Mouse (Mus musculus): Measurements from ENCODE around the gene Eif5. TPM values are rescaled to one million over a fixed set of nuclear protein-coding genes. Genes with fewer than 3 reads are reported as not detected.

Eif5 gene
- polyA plus RNA-seq, 1 experiment from 2014 or later: 692 TPM

GRCm38 (mm10) chr12:111527643-111528281 lies 10.1 kb upstream of the Eif5 start:
- Histone ChIP-seq H3K4me1 (replicated peaks) (no peaks in the 10 kb centered on the region), H3K27ac (no peak overlapping the region), H3K4me3 (replicated peaks) (no peak overlapping the region), H3K27me3 (replicated peaks) (no peaks in the 10 kb centered on the region), H3K36me3 (no peaks in the 10 kb centered on the region), H3K4me2 (replicated peaks) (no peak overlapping the region), H3K9me3 (no peaks in the 10 kb centered on the region), H3K9ac (no peak overlapping the region)
- ATAC-seq: no peak
- WGBS: 61% methylated on average over 8 of the region's 8 CpGs

GRCm38 (mm10) chr12:111529192-111529591 lies 8.6 kb upstream of the Eif5 start:
- WGBS: 20% methylated on average over 8 of the region's 8 CpGs
- Histone ChIP-seq H3K36me3 (no peaks in the 10 kb centered on the region), H3K27ac (no peak overlapping the region), H3K4me2 (replicated peaks) (no peak overlapping the region), H3K4me1 (replicated peaks) (no peaks in the 10 kb centered on the region), H3K27me3 (replicated peaks) (no peaks in the 10 kb centered on the region), H3K9ac (no peak overlapping the region), H3K9me3 (no peaks in the 10 kb centered on the region), H3K4me3 (replicated peaks) (no peak overlapping the region)
- no peak for ATAC-seq

- WGBS: 56% methylated on average over 11 of the region's 11 CpGs
- Histone ChIP-seq H3K27ac (no peak overlapping the region), H3K27me3 (replicated peaks) (no peaks in the 10 kb centered on the region)
These were observed 4.6 kb upstream of the Eif5 start for GRCm38 (mm10) chr12:111533096-111533794.

GRCm38 (mm10) chr12:111535281-111535680 lies 2.5 kb upstream of the Eif5 start:
- Histone ChIP-seq H3K9me3 (no peaks in the 10 kb centered on the region), H3K4me2 (replicated peaks) (no peak overlapping the region), H3K9ac (no peak overlapping the region), H3K4me1 (replicated peaks) (peaks cover 22% of the 10 kb centered on the region), H3K36me3 (peaks cover 6% of the 10 kb centered on the region), H3K27ac (0 out of 2 replicates have a peak overlapping the region, but pooled peaks have one; percentile 0), H3K27me3 (replicated peaks) (no peaks in the 10 kb centered on the region), H3K4me3 (replicated peaks) (no peak overlapping the region)
- WGBS: 33% methylated on average over 6 of the region's 6 CpGs
- no peak for ATAC-seq

More at GRCm38 (mm10) chr12:111533096-111533794, 4.6 kb upstream of the Eif5 start:
- Histone ChIP-seq H3K4me2 (replicated peaks) (no peak overlapping the region), H3K36me3 (no peaks in the 10 kb centered on the region), H3K4me1 (replicated peaks) (peaks cover 11% of the 10 kb centered on the region; the same call in 1 of the 2 replicates), H3K4me3 (replicated peaks) (no peak overlapping the region), H3K9ac (no peak overlapping the region), H3K9me3 (no peaks in the 10 kb centered on the region)
- no peak for ATAC-seq

GRCm38 (mm10) chr12:111535762-111536161 lies 2.1 kb upstream of the Eif5 start:
- H3K27me3 ChIP-seq (replicated peaks): no peaks in the 10 kb centered on the region
- H3K36me3 ChIP-seq: peaks cover 9% of the 10 kb centered on the region
- H3K4me2 ChIP-seq (replicated peaks): no peak overlapping the region
- no peak overlapping the region for H3K27ac ChIP-seq
- no peaks in the 10 kb centered on the region for H3K9me3 ChIP-seq
- WGBS: 78% methylated on average over 5 of the region's 5 CpGs
- peaks cover 25% of the 10 kb centered on the region for H3K4me1 ChIP-seq (replicated peaks)
- H3K4me3 ChIP-seq (replicated peaks): no peak overlapping the region
- H3K9ac ChIP-seq: no peak overlapping the region
- ATAC-seq: no peak

- WGBS: 39% methylated on average over 4 of the region's 4 CpGs
- Histone ChIP-seq H3K27ac (peak overlapping the region; percentile 75; the same call in 1 of the 2 replicates), H3K27me3 (replicated peaks) (no peaks in the 10 kb centered on the region), H3K9ac (peak overlapping the region; percentile 92), H3K4me1 (replicated peaks) (peaks cover 26% of the 10 kb centered on the region), H3K36me3 (peaks cover 12% of the 10 kb centered on the region), H3K4me3 (replicated peaks) (peak overlapping the region; percentile 93), H3K9me3 (no peaks in the 10 kb centered on the region), H3K4me2 (replicated peaks) (peak overlapping the region; percentile 50)
- no peak for ATAC-seq
These were observed 1.1 kb upstream of the Eif5 start for GRCm38 (mm10) chr12:111536746-111537145.

- H3K9me3 ChIP-seq: no peaks in the 10 kb centered on the region
- peak overlapping the region; percentile 93 for H3K4me3 ChIP-seq (replicated peaks)
- no peaks in the 10 kb centered on the region for H3K27me3 ChIP-seq (replicated peaks)
- H3K9ac ChIP-seq: peak overlapping the region; percentile 92
- peaks cover 12% of the 10 kb centered on the region for H3K36me3 ChIP-seq
- peak overlapping the region; percentile 50 for H3K4me2 ChIP-seq (replicated peaks)
- ATAC-seq: peak; percentile 48
- H3K27ac ChIP-seq: peak overlapping the region; percentile 75
- H3K4me1 ChIP-seq (replicated peaks): peaks cover 26% of the 10 kb centered on the region
- WGBS: under 1% methylated on average over 22 of the region's 22 CpGs
These were observed 475 bp upstream of the Eif5 start for GRCm38 (mm10) chr12:111537341-111537740.

- WGBS: under 1% methylated on average over 99 of the region's 111 CpGs
- peak overlapping the region; percentile 96 for H3K27ac ChIP-seq
These were observed 650 bp downstream of the Eif5 start for GRCm38 (mm10) chr12:111538292-111539040.

GRCm38 (mm10) chr12:111539041-111539345 lies 1.2 kb downstream of the Eif5 start:
- H3K4me2 ChIP-seq (replicated peaks): peak overlapping the region; percentile 65
- no peak for ATAC-seq
- no peaks in the 10 kb centered on the region for H3K27me3 ChIP-seq (replicated peaks)
- H3K9ac ChIP-seq: peak overlapping the region; percentile 97
- H3K9me3 ChIP-seq: no peaks in the 10 kb centered on the region
- H3K27ac ChIP-seq: peak overlapping the region; percentile 96
- peak overlapping the region; percentile 93 for H3K4me3 ChIP-seq (replicated peaks)
- 2% methylated on average over 18 of the region's 18 CpGs for WGBS
- peaks cover 26% of the 10 kb centered on the region for H3K4me1 ChIP-seq (replicated peaks)
- peaks cover 15% of the 10 kb centered on the region for H3K36me3 ChIP-seq

More at GRCm38 (mm10) chr12:111538292-111539040, 650 bp downstream of the Eif5 start:
- peak overlapping the region; percentile 65 for H3K4me2 ChIP-seq (replicated peaks)
- H3K9ac ChIP-seq: peak overlapping the region; percentile 97
- no peaks in the 10 kb centered on the region for H3K9me3 ChIP-seq
- no peaks in the 10 kb centered on the region for H3K27me3 ChIP-seq (replicated peaks)
- peak overlapping the region; percentile 93 for H3K4me3 ChIP-seq (replicated peaks)
- ATAC-seq: peak; percentile 77
- H3K4me1 ChIP-seq (replicated peaks): peaks cover 26% of the 10 kb centered on the region
- H3K36me3 ChIP-seq: peaks cover 15% of the 10 kb centered on the region

GRCm38 (mm10) chr12:111547070-111547469 lies 9.3 kb downstream of the Eif5 start:
- no peak overlapping the region for H3K27ac ChIP-seq
- 86% methylated on average over 3 of the region's 3 CpGs for WGBS
- no peak for ATAC-seq

GRCm38 (mm10) chr12:111548555-111549289 lies 10.9 kb downstream of the Eif5 start:
- peaks cover 4% of the 10 kb centered on the region; the same call in 1 of the 2 replicates for H3K36me3 ChIP-seq
- no peak overlapping the region for H3K27ac ChIP-seq
- H3K4me1 ChIP-seq (replicated peaks): no peaks in the 10 kb centered on the region
- WGBS: 64% methylated on average over 2 of the region's 2 CpGs
- H3K9me3 ChIP-seq: no peaks in the 10 kb centered on the region
- H3K4me2 ChIP-seq (replicated peaks): no peak overlapping the region
- no peak overlapping the region for H3K9ac ChIP-seq
- no peak overlapping the region for H3K4me3 ChIP-seq (replicated peaks)
- no peaks in the 10 kb centered on the region for H3K27me3 ChIP-seq (replicated peaks)
- peak; percentile 13; the same call in 1 of the 2 replicates for ATAC-seq

More at GRCm38 (mm10) chr12:111547070-111547469, 9.3 kb downstream of the Eif5 start:
- H3K4me2 ChIP-seq (replicated peaks): no peak overlapping the region
- peaks cover 7% of the 10 kb centered on the region; the same call in 1 of the 2 replicates for H3K36me3 ChIP-seq
- no peaks in the 10 kb centered on the region for H3K9me3 ChIP-seq
- H3K9ac ChIP-seq: no peak overlapping the region
- H3K27me3 ChIP-seq (replicated peaks): no peaks in the 10 kb centered on the region
- H3K4me1 ChIP-seq (replicated peaks): no peaks in the 10 kb centered on the region
- no peak overlapping the region for H3K4me3 ChIP-seq (replicated peaks)

All from intestine, embryonic 15.5 days (tissue).